Mouse (Mus musculus) hindbrain, embryonic 14.5 days (tissue): ENCODE data around the gene Gbp2. TPM values are rescaled to one million over a fixed set of nuclear protein-coding genes. Genes with fewer than 3 reads are reported as not detected.

ENCODE experiments used
- ATAC-seq: fragments of 200-750 bp; cut with Nextera tagmentation; 2 replicates; pipeline ENCODE4 v1.8.0; 2017; ENCODE audit warnings: moderate number of reproducible peaks, mild to moderate bottlenecking, moderate TSS enrichment, moderate library complexity; ENCODE audit not compliant: low FRiP score
- DNase-seq: peaks from one replicate; pipeline ENCODE4 v3.0.0-alpha.2; 2015; ENCODE audit warnings: low spot score
- H3K27ac ChIP-seq: fragments of 300-500 bp; sonication (generic); 2 replicates; pipeline ENCODE4 v1.5.1; 2014; ENCODE audit warnings: mild to moderate bottlenecking, moderate library complexity
- H3K27me3 ChIP-seq: fragments of 300-500 bp; sonication (generic); 2 replicates; pipeline ENCODE4 v1.6.1; 2014; ENCODE audit warnings: mild to moderate bottlenecking, low read length, mixed read lengths; ENCODE audit not compliant: control insufficient read depth, insufficient read depth
- H3K36me3 ChIP-seq: fragments of 300-500 bp; sonication (generic); replicated peaks from 2 replicates; pipeline ENCODE4 v1.6.1; 2014; ENCODE audit not compliant: control insufficient read depth, insufficient read depth
- H3K4me1 ChIP-seq: fragments of 300-500 bp; sonication (generic); replicated peaks from 2 replicates; pipeline ENCODE4 v1.6.1; 2014; ENCODE audit warnings: antibody characterized with exemption, low read length, mixed read lengths; ENCODE audit not compliant: control insufficient read depth, insufficient read depth
- H3K4me2 ChIP-seq: fragments of 300-500 bp; sonication (generic); replicated peaks from 2 replicates; pipeline ENCODE4 v1.6.1; 2014; ENCODE audit warnings: mild to moderate bottlenecking, moderate library complexity
- H3K4me3 ChIP-seq: fragments of 300-500 bp; sonication (generic); replicated peaks from 2 replicates; pipeline ENCODE4 v1.5.1; 2014; ENCODE audit warnings: mild to moderate bottlenecking, low read length
- H3K9ac ChIP-seq: fragments of 300-500 bp; sonication (generic); 2 replicates; pipeline ENCODE4 v1.6.1; 2014
- H3K9me3 ChIP-seq: fragments of 300-500 bp; sonication (generic); 2 replicates; pipeline ENCODE4 v1.6.1; 2016; ENCODE audit warnings: low read length; ENCODE audit not compliant: control insufficient read depth
- WGBS: fragments of 180-500 bp; shearing (Covaris S2); extraction: QIAGEN DNeasy Blood & Tissue Kit; methylation state at CpG from one replicate; pipeline ENCODE4 v1.1.7; 2014; 5-methylcytosine and 5-hydroxymethylcytosine counted together
- polyA plus RNA-seq: library from polyadenylated mRNA; unstranded; fragments of >200 nt; fragmentation: Nextera tagmentation; extraction: Ambion mirVana; gene quantifications from 2 replicates; pipeline ENCODE4 v1.2.1, GENCODE M21; 2014

Gbp2 gene
- 0.32 and 0.89 TPM in 2 replicates for polyA plus RNA-seq

GRCm38 (mm10) chr3:142620111-142620955, at the start of gene Gbp2:
Gene Gbp2 (plus strand): TSS chr3:142620602.
- 80% methylated on average over 4 of the region's 4 CpGs for WGBS
- no peaks in the 10 kb centered on the region for H3K4me1 ChIP-seq
- no peak for DNase-seq
- H3K9ac ChIP-seq: no peak within 1 kb of the TSS
- H3K4me2 ChIP-seq: no peak within 1 kb of the TSS
- no peaks in the 10 kb centered on the region for H3K36me3 ChIP-seq
- H3K27me3 ChIP-seq: no peaks in the 10 kb centered on the region
- no peak within 1 kb of the TSS for H3K27ac ChIP-seq
- H3K9me3 ChIP-seq: no peaks in the 10 kb centered on the region
- H3K4me3 ChIP-seq: no peak within 1 kb of the TSS
- ATAC-seq: no peak

DNA sequence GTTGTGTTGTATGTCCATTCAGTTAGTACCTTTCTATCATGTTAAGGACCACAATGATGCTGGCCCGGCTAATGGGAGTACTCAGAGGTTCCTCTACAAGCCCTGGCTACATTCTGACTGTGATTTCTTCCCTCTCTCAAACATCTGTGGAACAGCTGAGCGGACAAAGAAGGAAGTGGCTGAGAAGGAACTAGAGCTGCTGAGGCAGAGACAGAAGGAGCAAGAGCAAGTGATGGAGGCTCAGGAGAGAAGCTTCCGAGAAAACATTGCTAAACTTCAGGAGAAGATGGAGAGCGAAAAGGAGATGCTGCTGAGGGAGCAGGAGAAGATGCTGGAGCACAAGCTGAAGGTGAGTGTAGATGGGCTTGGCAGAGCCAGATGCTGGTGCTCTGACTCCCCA, 49.7 kb upstream of the Gbp2 start:
- H3K4me1 ChIP-seq: no peaks in the 10 kb centered on the region
- no peak for ATAC-seq
- 98% methylated on average over 4 of the region's 4 CpGs for WGBS

DNA sequence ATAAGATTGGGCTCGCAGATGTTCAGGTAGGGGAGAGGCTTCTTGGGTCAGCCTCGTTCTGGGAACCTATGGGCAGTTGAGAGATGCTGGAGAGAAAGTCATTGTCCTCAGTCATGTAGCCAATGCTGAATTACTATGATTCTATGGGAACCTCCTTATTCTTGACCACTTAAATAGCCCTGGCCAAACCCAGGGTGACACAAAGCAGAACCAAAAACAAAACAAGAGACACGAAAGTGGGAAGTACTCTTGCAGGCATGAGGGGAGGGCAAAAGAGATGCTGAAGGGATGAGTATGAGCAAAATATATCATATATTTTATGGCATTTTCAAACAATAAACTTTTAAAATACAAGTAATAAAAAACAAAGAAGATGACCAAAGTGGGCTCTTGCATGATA, 43.3 kb upstream of the Gbp2 start:
- Histone ChIP-seq H3K9ac (no peak overlapping the region), H3K4me1 (no peaks in the 10 kb centered on the region), H3K27ac (no peak overlapping the region), H3K36me3 (no peaks in the 10 kb centered on the region), H3K27me3 (no peaks in the 10 kb centered on the region), H3K4me2 (no peak overlapping the region), H3K4me3 (no peak overlapping the region), H3K9me3 (no peaks in the 10 kb centered on the region)
- ATAC-seq (no peak), DNase-seq (no peak)
- 79% methylated on average over 3 of the region's 3 CpGs for WGBS

More for the DNA sequence above, 49.7 kb upstream of the Gbp2 start:
- no peaks in the 10 kb centered on the region for H3K9me3 ChIP-seq
- no peak overlapping the region for H3K4me2 ChIP-seq
- no peaks in the 10 kb centered on the region for H3K27me3 ChIP-seq
- no peak overlapping the region for H3K27ac ChIP-seq
- H3K4me3 ChIP-seq: no peak overlapping the region
- no peak overlapping the region for H3K9ac ChIP-seq
- H3K36me3 ChIP-seq: no peaks in the 10 kb centered on the region
- DNase-seq: no peak

DNA sequence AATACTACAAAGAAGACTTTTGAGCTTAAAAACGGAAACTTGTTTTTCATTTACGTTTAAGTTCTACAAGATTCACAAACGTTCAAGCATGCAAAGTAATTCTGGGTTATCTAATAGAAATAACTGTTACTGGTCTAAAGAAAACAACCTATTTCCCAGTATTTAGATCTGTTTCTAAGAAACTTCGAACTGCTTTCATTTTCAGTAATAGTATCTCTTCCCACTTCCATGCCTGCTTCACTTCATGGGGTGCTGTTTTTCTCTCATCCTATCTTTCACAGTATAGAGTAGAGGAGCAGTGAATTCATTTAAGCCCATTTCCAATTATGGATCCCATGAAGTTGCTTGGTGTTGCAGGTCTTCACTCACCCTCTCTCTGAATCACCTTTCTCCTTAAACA, 42.1 kb upstream of the Gbp2 start:
- Histone ChIP-seq H3K36me3 (no peaks in the 10 kb centered on the region), H3K4me2 (no peak overlapping the region), H3K9ac (no peak overlapping the region), H3K27me3 (no peaks in the 10 kb centered on the region), H3K9me3 (no peaks in the 10 kb centered on the region), H3K27ac (no peak overlapping the region), H3K4me1 (no peaks in the 10 kb centered on the region), H3K4me3 (no peak overlapping the region)
- WGBS: 87% methylated on average over 4 of the region's 4 CpGs
- DNase-seq: no peak
- ATAC-seq: no peak

- Histone ChIP-seq H3K4me3 (no peak overlapping the region), H3K4me2 (no peak overlapping the region), H3K9ac (no peak overlapping the region), H3K9me3 (no peaks in the 10 kb centered on the region), H3K27ac (no peak overlapping the region), H3K27me3 (no peaks in the 10 kb centered on the region), H3K4me1 (no peaks in the 10 kb centered on the region), H3K36me3 (no peaks in the 10 kb centered on the region)
- DNase-seq: no peak
- 93% methylated on average over 4 of the region's 4 CpGs for WGBS
- no peak for ATAC-seq
Measured at GRCm38 (mm10) chr3:142583067-142583466, 37.3 kb upstream of the Gbp2 start.

- ATAC-seq (no peak), DNase-seq (no peak)
- H3K4me2 ChIP-seq: no peak overlapping the region
- H3K27ac ChIP-seq: no peak overlapping the region
- H3K9me3 ChIP-seq: no peaks in the 10 kb centered on the region
- no peaks in the 10 kb centered on the region for H3K4me1 ChIP-seq
- H3K27me3 ChIP-seq: no peaks in the 10 kb centered on the region
- no peaks in the 10 kb centered on the region for H3K36me3 ChIP-seq
- no peak overlapping the region for H3K9ac ChIP-seq
- no peak overlapping the region for H3K4me3 ChIP-seq
Measured at GRCm38 (mm10) chr3:142587386-142587785, 33.0 kb upstream of the Gbp2 start.

GRCm38 (mm10) chr3:142588888-142589287, 31.5 kb upstream of the Gbp2 start:
- H3K4me2 ChIP-seq: no peak overlapping the region
- H3K36me3 ChIP-seq: no peaks in the 10 kb centered on the region
- H3K27me3 ChIP-seq: no peaks in the 10 kb centered on the region
- no peak for ATAC-seq
- 82% methylated on average over 2 of the region's 2 CpGs for WGBS
- no peak overlapping the region for H3K27ac ChIP-seq
- H3K4me3 ChIP-seq: no peak overlapping the region
- no peak for DNase-seq
- no peaks in the 10 kb centered on the region for H3K9me3 ChIP-seq
- no peaks in the 10 kb centered on the region for H3K4me1 ChIP-seq
- H3K9ac ChIP-seq: no peak overlapping the region

- no peak for ATAC-seq
- DNase-seq: no peak
- H3K9ac ChIP-seq: no peak overlapping the region
- H3K9me3 ChIP-seq: no peaks in the 10 kb centered on the region
- H3K27ac ChIP-seq: no peak overlapping the region
- no peak overlapping the region for H3K4me3 ChIP-seq
- no peaks in the 10 kb centered on the region for H3K36me3 ChIP-seq
- H3K27me3 ChIP-seq: no peaks in the 10 kb centered on the region
- H3K4me1 ChIP-seq: no peaks in the 10 kb centered on the region
- no peak overlapping the region for H3K4me2 ChIP-seq
- WGBS: 82% methylated on average over 4 of the region's 4 CpGs
Measured at GRCm38 (mm10) chr3:142590431-142591067, 29.9 kb upstream of the Gbp2 start.

DNA sequence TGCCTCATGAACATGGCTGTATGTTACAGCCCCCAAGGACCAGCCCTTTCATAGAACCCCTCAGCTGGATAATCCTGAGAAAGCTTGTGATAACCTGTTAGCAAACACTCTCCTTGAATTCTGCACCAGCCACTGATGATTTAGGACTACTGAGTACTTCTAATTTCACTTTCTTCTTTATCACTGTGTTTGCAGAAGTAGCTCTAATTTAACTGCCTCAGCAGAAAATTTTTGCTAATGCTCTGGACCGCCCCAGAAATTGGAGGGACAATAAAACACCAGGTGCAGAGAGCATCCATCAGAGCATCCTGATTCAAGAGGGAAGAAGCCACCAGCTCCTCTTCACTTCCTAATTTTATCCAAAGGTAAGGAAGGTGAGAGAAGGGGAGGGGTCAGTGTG, 25.9 kb upstream of the Gbp2 start, which contains the start of gene Gbp2b:
Gbp2b (plus strand) TSS at position 301 of the 400 bp plus-strand sequence.
- ATAC-seq: no peak
- H3K4me2 ChIP-seq: no peak within 1 kb of the TSS

More for the DNA sequence above, 25.9 kb upstream of the Gbp2 start, which contains the start of gene Gbp2b:
- Histone ChIP-seq H3K36me3 (no peaks in the 10 kb centered on the region), H3K9me3 (no peaks in the 10 kb centered on the region), H3K4me3 (no peak within 1 kb of the TSS), H3K4me1 (no peaks in the 10 kb centered on the region), H3K27me3 (no peaks in the 10 kb centered on the region), H3K9ac (no peak within 1 kb of the TSS), H3K27ac (no peak within 1 kb of the TSS)
- WGBS: 94% methylated on average over 1 of the region's 1 CpGs
- no peak for DNase-seq
